Mouse (Mus musculus) mammary gland, adult 2 months (tissue): ENCODE results near the gene Polg. TPM values are rescaled to one million over a fixed set of nuclear protein-coding genes. Genes with fewer than 3 reads are reported as not detected.

ENCODE experiments used
- polyA plus RNA-seq: library from polyadenylated mRNA; depleted of rRNA; stranded (reverse); fragments of >200 nt; gene quantifications from 2 replicates; pipeline ENCODE4 v1.2.3, GENCODE M21; 2012; ENCODE audit warnings: low replicate concordance; rRNA removed

Polg gene
- 56.1 and 65.8 TPM in 2 replicates for polyA plus RNA-seq

GRCm38 (mm10) chr7:79466053-79466901 lies at the start of gene Polg:
Gene Polg, minus strand, starts transcription at chr7:79466362.

Other genes starting within 250 kb of the Polg start
- gene Abhd2, start 193.2 kb downstream of the Polg start, polyA plus RNA-seq, result 24.7 and 30.3 TPM in 2 replicates
- gene Rlbp1, start 79.3 kb downstream of the Polg start, polyA plus RNA-seq, result not detected in 2 replicates
- gene Fanci, start 74.4 kb downstream of the Polg start, polyA plus RNA-seq, result 0.41 and 1.3 TPM in 2 replicates
- gene Rhcg, start 151.3 kb upstream of the Polg start, polyA plus RNA-seq, result not detected in 2 replicates
- gene Ticrr, start 193.8 kb upstream of the Polg start, polyA plus RNA-seq, result 0.27 and 0.62 TPM in 2 replicates
- 1.9 and 3.9 TPM in 2 replicates for gene Kif7, start 249.4 kb upstream of the Polg start, polyA plus RNA-seq